Mouse (Mus musculus): ENCODE results near the gene Pcsk6. TPM values are rescaled to one million over a fixed set of nuclear protein-coding genes. Genes with fewer than 3 reads are reported as not detected.

The Pcsk6 gene
- total RNA-seq, 2 experiments from 2014 or later = 41.3 to 57.6 TPM

DNA sequence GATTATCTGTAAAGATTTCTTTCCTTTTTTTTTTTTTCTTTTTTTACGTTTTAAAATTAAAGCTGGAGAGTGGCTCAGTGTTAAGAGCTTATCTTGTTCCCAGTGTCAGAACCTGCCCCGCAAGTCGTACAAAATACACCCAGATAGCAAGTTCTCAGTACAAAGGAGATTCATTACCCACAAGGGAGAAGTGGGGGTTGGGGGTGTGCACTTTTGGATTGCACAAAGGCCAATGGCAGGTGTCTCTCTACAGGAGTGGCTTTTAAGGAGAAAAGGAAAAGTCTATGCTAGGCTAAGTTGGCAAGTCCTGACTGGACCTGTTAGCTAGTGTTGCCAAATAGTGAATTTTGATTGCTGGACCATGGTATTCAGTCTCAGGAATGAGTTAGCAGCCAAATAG is 140.3 kb downstream of the Pcsk6 start:
- no peak for DNase-seq

DNA sequence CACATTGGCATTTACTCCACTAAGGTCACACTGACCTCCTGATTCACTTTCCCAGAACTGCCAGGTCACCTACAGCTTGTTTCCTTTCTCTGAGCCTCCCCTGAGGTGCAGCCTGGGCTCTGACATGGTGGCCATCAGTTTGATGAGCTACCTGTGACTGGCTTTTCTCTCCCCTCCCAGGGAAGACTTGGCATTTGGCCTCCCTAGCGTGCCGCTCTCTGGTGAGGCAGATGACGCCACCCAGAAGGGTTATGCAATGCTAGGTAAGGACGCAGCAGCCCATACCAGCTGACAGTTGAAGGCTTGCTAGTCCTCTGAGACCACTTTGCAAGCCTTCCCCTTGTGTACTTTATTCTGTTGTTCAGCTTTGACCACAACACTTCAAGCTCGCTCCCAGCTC is 141.9 kb downstream of the Pcsk6 start:
- no peak for DNase-seq

DNA sequence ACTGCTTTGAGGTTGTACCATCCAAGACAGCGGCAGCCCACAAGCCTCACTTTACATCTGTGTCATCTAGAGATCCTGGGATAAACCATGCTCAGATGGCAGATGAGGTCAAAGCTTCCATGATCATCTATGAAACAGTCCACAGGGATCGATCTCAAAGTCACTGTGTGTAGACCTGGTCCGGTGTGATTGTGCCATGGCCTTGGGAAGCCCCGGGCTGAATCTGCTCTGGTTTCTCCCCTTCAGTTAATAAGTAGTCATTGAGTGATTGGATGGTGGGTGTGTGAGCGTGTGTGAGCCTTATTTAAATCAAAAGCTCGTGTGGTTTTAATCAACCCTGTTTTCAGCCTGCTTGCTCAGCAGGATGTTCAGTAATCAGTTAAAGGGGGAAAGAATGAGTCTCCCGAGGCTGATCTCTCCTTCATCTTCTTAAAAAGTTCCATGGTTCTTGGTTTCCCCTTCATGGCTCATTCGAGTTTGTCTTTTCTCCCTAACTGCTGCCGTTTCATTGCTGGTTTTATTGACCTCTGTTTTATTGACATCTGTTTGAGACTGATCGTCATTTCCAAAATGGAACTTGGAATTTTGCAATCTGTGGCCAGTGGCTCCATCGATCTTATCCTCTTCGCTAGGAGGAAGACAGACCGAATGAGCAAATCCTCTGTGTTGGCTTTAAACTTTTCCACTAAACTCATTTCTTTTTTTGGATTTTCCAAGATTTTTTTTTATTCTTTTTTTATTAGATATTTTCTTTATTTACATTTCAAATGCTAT is 142.5 kb downstream of the Pcsk6 start:
- no peak for DNase-seq

DNA sequence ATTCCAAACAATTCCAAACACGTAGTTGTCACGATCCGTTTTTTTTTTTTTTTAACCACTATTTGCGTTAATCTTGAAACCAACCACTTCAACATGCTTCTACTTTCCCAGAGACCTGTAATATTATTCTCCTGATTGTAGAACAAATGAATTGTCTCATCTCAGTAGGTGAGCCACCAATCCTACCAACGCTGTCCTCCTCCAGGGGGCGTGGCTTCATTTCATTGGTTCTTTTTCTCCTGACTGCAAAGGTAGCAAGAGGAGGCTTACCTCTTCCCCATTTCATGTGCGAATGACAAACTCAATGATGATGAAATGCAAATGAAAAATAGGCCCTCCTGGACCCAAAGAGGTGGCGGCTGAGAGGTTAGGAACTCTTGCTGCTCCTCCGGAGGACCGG is 143.5 kb downstream of the Pcsk6 start:
- DNase-seq = no peak

DNA sequence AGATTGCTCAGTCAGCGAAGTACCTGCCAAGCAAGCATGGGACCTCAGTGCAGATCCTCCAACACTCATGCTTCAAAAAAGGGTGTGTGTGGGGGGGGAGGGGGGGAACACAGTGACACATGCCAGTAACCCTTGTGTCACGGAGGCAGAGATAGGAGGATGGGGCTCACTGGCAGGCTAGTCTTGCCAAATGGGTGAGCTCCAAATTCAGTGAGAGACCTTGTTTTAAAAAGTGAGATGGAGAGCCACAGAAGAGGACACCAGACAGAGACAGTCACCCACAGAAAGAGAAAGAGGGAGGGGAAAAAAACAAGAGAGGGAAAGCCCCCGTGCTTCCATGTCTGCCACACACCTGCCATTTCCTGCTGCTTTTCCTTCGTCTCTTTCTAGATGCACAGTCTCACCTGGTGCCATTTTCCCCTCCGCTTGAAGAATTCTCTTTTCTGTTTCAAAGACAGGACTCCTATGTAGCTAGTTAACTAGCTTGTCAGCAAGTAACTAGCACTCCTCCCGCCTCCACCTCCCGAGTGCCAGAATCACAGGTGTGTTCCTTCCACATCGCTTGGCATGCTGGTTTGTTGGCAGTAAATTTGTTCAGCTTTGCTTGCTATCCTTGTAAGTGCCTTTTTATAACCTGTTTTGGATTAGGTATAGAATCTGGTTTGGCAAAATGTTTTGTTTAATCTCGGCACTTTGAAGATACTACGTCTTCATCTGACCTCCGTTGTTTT is 146.8 kb downstream of the Pcsk6 start:
- DNase-seq = no peak

DNA sequence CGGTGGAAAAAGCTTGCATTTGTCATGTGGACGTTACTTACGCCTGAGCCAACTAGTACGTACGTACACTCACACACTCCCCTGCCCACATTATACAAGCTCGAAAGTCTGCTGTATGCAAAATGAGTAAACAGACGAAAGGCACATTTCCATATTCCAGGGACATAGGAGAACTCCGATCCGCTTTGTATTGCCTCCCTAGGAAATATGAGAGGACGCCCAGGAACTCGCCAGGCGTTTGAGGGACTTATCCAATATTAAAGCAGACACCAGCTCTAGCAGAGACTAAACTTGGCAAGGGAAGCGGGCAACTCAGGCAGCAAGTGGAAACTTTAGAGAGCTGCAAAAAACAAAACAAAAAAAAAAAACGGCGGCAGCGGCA is 147.3 kb downstream of the Pcsk6 start:
- no peak for DNase-seq

DNA sequence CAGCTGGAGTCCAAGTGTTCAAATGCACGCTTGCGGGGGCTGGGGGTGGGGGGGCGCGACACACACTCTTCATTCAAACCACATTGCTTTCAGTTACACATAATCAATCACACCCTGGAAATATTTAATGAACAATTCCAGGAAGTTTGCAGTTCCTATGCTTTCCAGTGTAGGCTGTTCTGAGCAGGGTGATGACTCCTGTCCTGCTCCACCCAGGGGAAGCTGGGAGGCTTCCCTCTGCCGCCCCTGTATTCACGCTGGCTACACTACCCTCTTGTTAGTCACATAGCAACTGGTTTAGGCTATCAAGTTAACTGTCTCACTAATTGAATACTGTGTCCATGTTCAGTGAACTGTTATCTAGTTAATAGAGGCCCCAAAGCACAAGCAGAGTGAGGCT is 149.0 kb downstream of the Pcsk6 start:
- DNase-seq = no peak

DNA sequence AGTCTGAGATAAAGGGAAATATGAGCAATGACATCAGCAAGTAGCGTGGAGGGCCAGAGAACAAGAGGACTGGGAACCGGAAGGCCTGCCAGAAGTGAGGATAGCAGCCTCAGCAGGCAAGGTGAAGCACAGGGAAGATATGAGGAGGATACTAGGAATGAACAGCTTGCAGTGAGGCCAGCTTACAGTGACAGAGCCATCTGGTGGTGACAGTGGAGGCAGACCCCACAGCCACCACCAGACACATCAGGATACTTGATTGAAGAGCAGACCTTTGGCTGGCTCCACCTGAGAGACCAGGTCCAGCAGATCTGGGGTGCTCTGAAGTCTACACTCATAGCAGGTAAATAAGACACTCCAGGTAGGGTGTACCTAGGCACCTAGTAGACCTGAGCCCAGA is 166.2 kb downstream of the Pcsk6 start:
- DNase-seq = no peak

DNA sequence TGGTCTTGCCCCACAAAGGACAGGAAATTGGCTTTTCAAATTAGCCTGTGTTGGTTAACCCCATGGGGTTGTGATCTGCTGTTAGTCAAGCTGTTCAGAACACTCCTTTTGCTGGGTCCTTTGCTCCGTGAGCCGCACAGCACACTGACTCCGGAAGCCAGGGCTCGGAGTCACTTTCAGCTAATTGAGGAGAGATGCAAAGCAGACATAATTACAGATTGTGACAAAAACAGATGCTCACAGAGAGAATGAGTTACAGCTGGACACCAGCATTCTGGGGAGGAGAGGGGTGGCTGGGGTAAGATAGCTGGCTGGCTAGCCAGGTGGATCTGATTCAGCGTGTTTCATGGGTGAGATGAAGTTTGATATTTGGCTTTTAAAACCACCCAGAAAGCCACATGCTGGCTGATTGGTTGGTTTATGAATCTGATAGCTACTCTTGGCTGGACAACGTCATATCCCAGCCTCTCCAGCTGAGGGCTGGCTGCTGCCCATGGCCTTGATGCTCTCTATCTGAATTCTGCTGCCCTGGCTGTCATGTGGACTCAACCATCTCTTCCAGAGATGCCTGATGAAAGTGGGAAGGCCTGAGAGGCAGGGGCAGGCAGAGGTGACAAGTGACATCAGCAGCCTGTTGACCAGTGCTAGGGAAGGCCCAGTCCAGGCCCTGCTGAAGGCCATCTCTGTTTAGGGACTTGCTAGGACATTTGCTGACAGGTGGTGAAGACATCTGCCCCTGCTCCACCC is 167.4 kb downstream of the Pcsk6 start:
- DNase-seq = no peak

DNA sequence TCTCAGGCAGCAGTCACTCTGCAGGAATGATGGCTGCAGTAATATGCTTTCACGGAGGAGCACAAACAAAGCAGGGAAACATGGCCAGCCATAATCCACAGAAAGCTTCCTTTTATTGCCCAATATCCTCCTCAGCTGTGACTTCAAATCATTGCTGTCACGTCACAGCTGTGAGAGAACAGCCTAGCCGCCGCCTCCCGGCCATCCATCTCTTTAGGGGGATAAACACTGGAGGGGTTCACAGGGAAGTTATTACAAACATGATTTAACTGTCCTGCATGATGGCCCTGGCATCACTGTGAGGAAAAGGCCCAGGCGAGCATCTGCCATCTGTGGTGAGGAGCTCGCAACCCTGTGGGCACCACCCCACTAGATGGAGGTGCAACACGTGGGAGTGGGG is 175.3 kb downstream of the Pcsk6 start:
- DNase-seq = no peak

DNA sequence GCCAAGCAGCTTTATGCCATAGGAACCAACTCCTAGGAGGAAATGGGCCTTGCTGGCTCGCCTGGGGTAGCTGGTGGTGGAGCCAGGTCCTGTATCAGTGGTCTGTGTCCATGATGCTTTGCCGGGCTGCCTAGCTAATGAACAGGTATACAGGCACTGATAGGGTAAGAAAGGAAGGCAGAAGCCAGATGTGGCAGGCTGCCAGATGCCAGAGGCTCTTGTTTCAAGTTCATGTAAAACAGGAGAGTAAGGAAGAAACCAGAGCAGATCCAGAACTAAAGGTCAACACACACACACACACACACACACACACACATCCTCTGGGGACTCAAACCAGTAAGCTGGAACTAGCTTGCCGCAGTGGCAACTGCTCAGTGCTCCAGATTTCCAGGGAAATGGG is 176.7 kb downstream of the Pcsk6 start:
- no peak for DNase-seq

DNA sequence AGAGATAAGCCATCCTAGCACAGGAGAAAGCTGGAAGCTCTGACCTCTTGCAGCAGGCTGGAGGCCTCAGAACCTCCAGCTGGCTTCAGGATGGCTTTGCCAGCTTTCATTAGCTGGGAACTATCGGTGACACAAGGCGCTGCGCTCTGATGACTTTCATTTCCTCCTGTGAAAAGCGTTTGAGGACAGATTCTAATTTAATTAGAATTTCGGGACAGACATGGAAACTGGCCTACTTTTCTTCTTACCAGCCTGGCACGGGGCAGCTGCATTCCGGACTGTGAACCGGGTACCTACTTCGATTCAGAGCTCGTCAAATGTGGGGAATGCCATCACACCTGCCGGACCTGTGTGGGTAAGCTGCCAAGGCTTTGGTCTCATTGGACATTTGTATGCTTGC is 177.2 kb downstream of the Pcsk6 start:
- no peak for DNase-seq

DNA sequence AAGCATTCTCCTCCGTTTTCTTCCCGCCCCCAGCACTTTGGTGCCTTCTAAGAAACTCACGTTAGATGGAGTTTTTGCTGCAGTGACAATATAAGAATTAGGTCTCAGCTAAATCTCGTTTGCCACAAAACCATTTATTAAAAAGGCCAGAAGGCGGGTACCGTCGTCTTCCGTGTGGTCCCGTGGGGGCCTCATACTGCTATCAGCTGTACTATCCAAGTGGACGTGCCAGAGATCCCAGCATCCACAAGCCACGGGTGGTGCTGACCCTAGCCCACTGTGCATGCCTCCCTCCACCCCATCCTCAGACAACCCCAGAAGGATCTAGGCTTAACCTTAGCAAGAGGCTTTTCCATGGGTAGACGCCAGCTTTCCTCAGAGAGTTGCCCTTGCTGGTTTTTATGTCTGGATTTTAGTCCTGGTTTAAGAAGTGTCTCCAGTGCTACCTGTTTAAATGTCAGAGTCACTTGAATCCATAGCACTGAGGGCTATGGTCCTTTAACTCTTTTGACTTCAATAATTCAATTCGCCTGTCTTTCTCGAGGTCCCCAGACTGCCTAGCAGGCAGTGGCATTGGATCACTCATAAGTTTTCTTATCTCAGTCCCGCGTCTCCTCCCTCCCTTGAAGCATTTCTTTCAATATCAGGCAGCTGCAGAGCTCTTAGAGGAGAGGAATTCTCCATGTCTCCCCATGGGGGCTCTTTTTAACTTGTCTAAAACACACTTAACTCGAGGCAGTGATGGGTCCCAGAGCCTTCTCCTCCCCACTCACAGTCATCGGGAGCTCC is 178.7 kb downstream of the Pcsk6 start:
- DNase-seq = no peak

DNA sequence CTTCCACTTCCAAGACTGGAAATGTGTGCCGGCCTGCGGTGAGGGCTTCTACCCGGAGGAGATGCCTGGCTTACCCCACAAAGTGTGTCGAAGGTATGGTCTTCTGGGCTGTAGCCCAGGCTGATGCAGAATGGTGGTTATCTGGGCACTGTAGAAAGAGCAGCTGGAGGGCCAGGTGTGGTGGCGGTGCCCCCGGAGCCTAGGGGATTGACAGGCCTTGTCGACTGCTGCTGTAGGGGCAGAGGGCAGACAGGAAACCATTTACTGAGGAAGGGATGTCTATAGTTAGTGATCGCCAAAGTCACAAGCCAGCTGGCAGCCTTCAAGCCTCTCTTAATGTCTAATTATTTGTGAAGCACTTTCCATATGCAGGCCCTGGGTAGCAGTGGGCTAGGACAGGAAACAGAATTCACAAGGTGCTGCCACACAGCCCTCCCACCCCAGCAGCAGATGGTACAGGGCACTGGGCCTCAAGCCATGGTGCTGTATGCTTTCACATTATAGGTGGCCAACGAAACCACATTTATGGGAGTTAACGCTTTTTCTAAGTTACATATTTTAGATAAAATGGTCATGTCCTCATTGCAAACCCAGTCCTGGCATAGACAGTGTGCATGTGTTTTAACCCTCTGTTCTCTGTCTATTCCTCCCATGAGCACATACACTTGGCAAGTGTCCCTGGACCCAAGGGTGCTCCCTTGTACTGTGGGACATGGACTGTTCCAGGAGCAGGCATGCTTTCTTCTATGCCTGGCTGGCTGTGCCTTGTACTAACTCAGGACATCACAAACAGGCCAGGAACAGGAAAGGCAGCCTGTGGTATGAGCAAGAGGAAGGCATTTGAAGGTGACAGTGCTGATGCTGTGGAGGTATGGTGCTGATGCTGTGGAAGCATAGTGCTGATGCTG is 182.3 kb downstream of the Pcsk6 start, which contains the start of gene Gm45213:
Gene Gm45213, plus strand, starts transcription at position 51 of the 908 bp plus-strand sequence.
- no peak for DNase-seq

DNA sequence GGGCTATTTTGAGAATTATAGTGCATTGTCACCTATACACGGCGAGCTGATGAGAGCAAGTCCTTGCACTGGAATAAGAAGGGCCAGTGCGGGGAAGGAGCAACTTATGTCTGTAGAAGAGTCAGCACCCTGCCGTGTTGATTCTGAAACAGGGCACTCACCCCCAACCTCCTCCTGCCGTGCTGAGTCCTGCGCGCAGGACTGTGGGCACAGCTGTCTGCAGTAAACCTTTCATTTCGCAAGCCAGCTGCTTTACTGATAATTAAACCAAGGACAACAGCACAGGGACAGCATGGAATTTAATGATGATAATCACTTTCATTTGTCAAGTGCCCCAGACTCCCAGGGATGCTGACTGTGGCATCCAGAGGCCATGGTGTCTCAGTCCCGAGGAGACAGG is 183.1 kb downstream of the Pcsk6 start:
- DNase-seq = no peak

DNA sequence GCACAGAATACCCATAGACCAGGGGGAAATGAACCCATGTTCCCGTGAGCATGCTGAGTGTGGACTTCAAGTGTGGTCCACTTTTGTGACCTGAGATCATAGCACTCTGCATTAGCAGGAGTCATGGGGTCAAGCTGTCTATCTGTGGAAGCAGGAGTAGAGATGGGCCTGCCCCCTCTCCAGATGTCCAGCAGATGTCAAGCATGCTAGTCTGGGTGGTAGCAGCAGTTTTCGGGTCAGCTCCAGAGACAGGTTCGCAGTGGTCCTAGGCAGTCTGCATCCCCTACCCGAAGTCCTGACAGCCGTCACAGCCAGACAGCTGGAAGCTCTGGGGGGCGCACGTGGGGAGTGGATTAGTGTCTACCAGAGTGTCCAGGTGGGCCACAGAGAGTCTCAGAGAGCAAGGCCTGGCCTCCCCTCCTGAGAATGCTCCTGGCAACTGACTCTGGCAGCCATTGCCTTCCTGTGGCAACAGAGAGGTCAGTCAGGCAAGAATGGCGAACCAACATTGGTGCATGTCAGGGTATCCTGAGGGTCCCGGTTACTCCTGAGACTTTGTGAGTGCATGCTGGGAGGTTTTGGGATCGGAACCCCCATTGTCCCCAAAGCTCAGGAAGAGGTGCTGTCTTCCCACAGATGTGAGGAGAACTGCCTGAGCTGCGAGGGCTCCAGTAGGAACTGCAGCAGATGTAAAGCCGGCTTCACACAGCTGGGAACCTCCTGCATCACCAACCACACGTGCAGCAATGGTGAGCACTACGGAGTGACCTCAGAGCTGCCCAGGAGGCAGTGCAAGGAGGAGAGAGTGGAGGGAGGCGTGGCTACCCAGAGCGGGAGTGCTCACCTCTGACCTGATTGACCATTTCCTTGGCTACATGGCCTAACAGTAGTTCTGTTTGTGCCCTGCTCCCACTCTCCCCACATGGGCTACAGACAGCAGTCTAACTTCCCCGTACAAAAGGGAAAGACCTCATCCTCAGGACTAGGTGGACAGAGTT is 185.7 kb downstream of the Pcsk6 start:
- DNase-seq = no peak

DNA sequence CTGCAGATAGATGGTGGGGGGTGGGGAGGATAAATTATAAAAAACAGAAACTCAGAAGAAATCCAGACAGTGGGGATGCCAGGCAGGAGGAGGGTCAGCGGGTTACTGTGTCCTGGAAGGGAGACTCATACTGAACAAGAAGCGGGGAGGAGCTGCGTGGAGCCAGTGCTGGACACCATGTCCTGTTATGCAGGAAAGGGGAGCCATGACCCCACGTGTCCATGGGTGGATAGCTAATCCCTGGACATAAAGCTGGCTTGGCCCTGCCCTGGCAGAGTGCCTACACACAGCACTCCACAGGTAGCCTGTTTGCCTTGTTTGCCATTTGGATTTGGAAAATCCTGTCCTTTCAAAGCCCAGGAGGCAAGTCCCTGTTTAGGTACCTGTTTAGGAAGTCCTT is 186.4 kb downstream of the Pcsk6 start:
- DNase-seq = no peak

DNA sequence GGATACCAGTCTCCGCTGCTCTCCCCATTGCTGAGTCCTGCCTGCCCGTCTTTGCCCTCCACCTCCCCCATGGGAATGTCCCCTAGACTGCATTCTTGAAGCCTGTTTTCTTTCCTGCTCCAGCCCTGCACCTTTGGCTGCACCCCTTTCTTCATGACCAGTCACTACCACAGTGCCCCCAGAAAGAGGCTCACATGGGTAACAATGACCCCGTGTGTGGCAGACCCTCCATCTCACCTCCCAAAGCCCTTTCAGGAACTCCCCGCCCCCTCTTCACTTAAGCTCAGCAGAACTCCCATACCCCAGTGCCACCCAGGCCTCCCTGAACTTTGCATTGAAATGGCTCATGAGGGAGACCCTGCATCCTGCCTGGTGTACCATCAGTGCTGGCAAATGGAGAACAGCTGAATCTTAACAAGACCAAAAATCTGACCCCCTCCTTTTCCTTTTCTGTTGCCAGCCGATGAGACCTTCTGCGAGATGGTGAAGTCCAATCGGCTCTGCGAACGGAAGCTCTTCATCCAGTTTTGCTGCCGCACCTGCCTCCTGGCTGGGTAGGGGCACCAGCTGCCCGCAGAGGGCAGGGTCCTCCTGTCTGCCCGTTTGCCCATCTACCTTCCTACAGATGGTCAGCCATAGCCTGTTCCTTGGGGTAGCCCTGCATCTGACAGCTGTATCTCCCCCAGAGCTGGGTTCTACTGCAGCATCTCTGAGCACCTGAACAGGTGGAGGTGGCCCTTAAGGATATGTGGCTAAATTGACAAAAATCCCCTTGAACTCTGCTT is 187.1 kb downstream of the Pcsk6 start:
- DNase-seq = no peak

DNA sequence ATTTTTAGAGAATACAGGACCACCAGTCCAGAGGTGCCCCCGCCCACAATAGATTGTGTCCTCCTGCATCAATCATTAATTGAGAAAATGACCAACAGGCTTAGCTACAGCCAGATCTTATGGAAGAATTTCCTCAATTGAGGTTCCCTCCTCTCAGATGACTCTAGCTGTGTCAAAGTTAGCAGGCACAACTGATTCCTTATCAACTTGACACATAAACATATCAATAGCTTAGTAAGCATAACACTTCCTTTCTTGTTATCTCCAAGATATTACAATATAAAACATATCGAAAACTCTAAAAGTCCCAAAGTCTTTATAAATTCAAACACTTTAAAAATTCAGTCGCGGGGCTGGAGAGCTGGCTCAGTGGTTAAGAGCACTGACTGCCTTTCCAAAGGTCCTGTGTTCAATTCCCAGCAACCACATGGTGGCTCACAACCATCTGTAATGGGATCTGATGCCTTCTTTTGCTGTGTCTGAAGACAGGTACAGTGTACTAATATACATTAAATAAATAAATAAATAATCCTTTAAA is 192.5 kb downstream of the Pcsk6 start:
- no peak for DNase-seq

Data from gastrocnemius, postnatal 10 days (tissue).